Mouse (Mus musculus) embryonic fibroblast, embryonic 13.5 days (primary cell): ENCODE measurements at regions not wholly inside any gene's neighbourhood (a gene's known extent, or its start where the extent isn't known, plus 50 kb on each side); places are given as distances from the start of the nearest gene placed in this dataset.

ENCODE experiments used
- H3K27ac ChIP-seq: 2 replicates; pipeline ENCODE4 v1.5.1; 2012; ENCODE audit warnings: low read length, control low read depth, inconsistent platforms; ENCODE audit not compliant: insufficient read depth
- H3K4me1 ChIP-seq: 2 replicates; pipeline ENCODE4 v1.6.1; 2011; ENCODE audit warnings: low read length; ENCODE audit not compliant: control insufficient read depth, insufficient read depth
- H3K4me3 ChIP-seq: 2 replicates; pipeline ENCODE4 v1.5.1; 2011; ENCODE audit warnings: mild to moderate bottlenecking, control low read depth, low read length; ENCODE audit not compliant: insufficient read depth
- CTCF ChIP-seq: IDR thresholded peaks from 2 replicates; pipeline ENCODE4 v1.5.1; 2011; ENCODE audit warnings: mild to moderate bottlenecking, control low read depth, low read length, moderate library complexity, borderline replicate concordance; ENCODE audit not compliant: insufficient read depth
- POLR2A ChIP-seq: IDR thresholded peaks from 2 replicates; pipeline ENCODE4 v1.6.1; 2011; ENCODE audit warnings: low read depth, mild to moderate bottlenecking, control low read depth, low read length, moderate library complexity

GRCm38 (mm10) chr8:46898697-46899445 is 87.8 kb upstream of the Enpp6 start:
- TF ChIP-seq POLR2A (no peak), CTCF (no peak)
- Histone ChIP-seq H3K27ac (no peak overlapping the region), H3K4me1 (peaks cover 6% of the 10 kb centered on the region), H3K4me3 (no peak overlapping the region)

- Histone ChIP-seq H3K4me1 (peaks cover 6% of the 10 kb centered on the region), H3K27ac (no peak overlapping the region), H3K4me3 (no peak overlapping the region)
- no peak for TF ChIP-seq CTCF
- no peak for TF ChIP-seq POLR2A
Measured at GRCm38 (mm10) chr8:46900826-46901225, 85.9 kb upstream of the Enpp6 start.

GRCm38 (mm10) chr8:46904731-46905130 is 82.0 kb upstream of the Enpp6 start:
- Histone ChIP-seq H3K4me1 (no peaks in the 10 kb centered on the region), H3K4me3 (no peak overlapping the region), H3K27ac (no peak overlapping the region)
- no peak for TF ChIP-seq CTCF
- no peak for TF ChIP-seq POLR2A

DNA sequence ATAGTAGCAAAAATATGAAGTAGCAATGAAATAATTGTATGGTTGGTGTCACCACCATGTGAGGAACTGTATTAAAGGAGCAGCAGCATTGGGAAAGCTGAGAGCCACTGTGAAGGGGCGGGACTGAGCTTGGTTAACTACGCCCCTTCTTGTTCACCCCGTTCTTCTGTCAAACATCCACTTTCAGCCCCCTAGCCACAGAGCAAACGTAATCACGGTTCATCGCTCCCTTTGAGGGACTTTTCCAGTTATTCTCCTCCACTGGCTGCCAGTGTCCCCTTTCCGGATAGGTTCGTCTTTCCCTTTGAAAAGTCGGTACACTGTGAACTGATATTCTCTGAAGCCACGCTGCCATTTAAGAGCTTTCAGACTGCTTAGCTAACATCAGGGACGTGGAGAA is 79.3 kb upstream of the Enpp6 start:
- TF ChIP-seq POLR2A: no peak
- no peak for TF ChIP-seq CTCF
- H3K27ac ChIP-seq: no peak overlapping the region
- no peaks in the 10 kb centered on the region for H3K4me1 ChIP-seq
- H3K4me3 ChIP-seq: no peak overlapping the region

GRCm38 (mm10) chr8:46908186-46908585 is 78.5 kb upstream of the Enpp6 start:
- Histone ChIP-seq H3K4me3 (no peak overlapping the region), H3K27ac (no peak overlapping the region), H3K4me1 (no peaks in the 10 kb centered on the region)
- no peak for TF ChIP-seq CTCF
- no peak for TF ChIP-seq POLR2A

GRCm38 (mm10) chr8:46913956-46914355 is 72.7 kb upstream of the Enpp6 start:
- no peak overlapping the region for H3K27ac ChIP-seq
- H3K4me3 ChIP-seq: no peak overlapping the region
- TF ChIP-seq POLR2A: no peak
- TF ChIP-seq CTCF: no peak
- no peaks in the 10 kb centered on the region for H3K4me1 ChIP-seq

DNA sequence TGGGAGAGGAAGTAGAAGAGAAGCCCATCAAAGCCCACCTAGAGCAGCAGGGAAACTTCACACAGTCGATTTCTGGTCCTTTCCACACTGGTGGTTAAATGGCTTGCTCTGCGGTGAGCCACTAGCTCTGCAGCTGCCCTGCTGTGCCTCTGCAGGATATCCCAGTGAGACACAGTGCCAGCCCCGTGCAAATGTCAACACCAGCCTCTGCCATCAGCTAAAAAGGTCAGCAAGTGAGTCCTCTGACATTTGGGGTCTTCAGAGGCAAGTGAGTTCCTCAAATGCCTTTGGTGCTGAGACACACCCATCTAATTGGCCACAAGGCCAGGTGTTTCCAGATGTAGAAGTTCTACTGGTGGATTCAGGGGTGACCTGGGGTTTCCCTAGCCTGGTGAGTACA is 66.6 kb upstream of the Enpp6 start:
- Histone ChIP-seq H3K4me3 (no peak overlapping the region), H3K4me1 (peaks cover under 1% of the 10 kb centered on the region; the same call in 1 of the 2 replicates), H3K27ac (no peak overlapping the region)
- no peak for TF ChIP-seq POLR2A
- TF ChIP-seq CTCF: no peak

DNA sequence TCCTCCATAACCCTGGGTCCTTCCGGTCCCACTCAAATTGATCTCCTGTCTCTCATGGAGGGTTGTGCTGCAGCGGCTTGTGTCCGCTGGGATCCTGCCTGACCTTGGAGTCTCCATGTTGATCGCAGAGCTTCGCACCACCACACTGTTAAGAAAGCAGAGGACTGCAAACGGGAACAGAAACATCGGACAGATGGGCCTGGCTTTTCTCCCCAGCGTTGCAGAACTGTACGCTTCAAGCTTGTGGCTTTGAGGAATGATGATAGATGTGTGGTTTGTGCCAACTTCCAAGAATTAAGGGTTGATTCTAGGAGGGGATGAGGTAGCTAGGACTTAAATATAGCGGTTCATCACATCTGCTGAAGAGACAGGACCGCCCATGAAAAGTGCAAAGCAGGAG is 65.6 kb upstream of the Enpp6 start:
- Histone ChIP-seq H3K27ac (no peak overlapping the region), H3K4me1 (peaks cover 2% of the 10 kb centered on the region; the same call in 1 of the 2 replicates), H3K4me3 (no peak overlapping the region)
- TF ChIP-seq CTCF: no peak
- TF ChIP-seq POLR2A: no peak

DNA sequence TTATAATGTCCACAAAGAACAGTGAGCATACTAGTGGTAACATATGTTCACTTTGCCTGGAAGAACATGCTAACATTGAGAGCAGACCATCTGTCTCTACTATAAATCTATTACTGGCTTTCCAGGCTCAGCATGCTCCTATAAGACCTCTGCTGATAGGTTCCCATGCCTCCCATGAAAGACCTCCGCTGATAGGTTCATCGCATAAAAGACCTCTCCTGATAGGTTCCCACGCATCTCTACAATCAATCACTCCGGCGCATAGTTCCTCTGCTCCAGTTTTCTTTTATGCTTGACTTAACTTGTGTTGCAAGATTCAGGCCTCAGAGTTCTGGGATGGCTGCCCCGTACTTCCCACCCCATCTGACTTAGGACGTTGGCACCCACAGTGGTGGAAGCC is 65.1 kb upstream of the Enpp6 start:
- H3K27ac ChIP-seq: no peak overlapping the region
- TF ChIP-seq CTCF: no peak
- no peak for TF ChIP-seq POLR2A
- H3K4me1 ChIP-seq: peaks cover 2% of the 10 kb centered on the region; the same call in 1 of the 2 replicates
- H3K4me3 ChIP-seq: no peak overlapping the region

- no peak for TF ChIP-seq CTCF
- TF ChIP-seq POLR2A: no peak
- peaks cover 2% of the 10 kb centered on the region; the same call in 1 of the 2 replicates for H3K4me1 ChIP-seq
- no peak overlapping the region for H3K4me3 ChIP-seq
- H3K27ac ChIP-seq: no peak overlapping the region
Measured at GRCm38 (mm10) chr8:46924787-46925548, 61.7 kb upstream of the Enpp6 start.
